Mouse (Mus musculus) retina, embryonic 14.5 days (tissue): ENCODE data around the gene Csad.
"Not testable (repeated sequence)": the region's sequence is repeated elsewhere in the genome, so short reads cannot be mapped to it uniquely, and the experiment has no call there.

ENCODE experiments used
- DNase-seq: peaks from one replicate; pipeline ENCODE4 v3.0.0-alpha.2; 2015; ENCODE audit warnings: low spot score

Csad gene

GRCm38 (mm10) chr15:102235371-102236027 lies 31.0 kb upstream of the Csad start:
- DNase-seq, result peak; percentile 57

- peak; percentile 55 for DNase-seq
These were observed 29.4 kb upstream of the Csad start for GRCm38 (mm10) chr15:102233896-102234295.

GRCm38 (mm10) chr15:102232764-102233163 lies 28.2 kb upstream of the Csad start:
- DNase-seq, result no peak

GRCm38 (mm10) chr15:102231748-102232147 lies 27.2 kb upstream of the Csad start, which contains the start of gene Itgb7:
TSS of gene Itgb7 (minus strand) at chr15:102231944.
- no peak for DNase-seq

GRCm38 (mm10) chr15:102230408-102231321 lies 26.1 kb upstream of the Csad start:
- DNase-seq, result no peak

- not testable (repeated sequence) for DNase-seq
These were observed 21.1 kb upstream of the Csad start for GRCm38 (mm10) chr15:102225619-102226018.

GRCm38 (mm10) chr15:102224992-102225617 lies 20.6 kb upstream of the Csad start:
- peak; percentile 25 for DNase-seq

- peak; percentile 86 for DNase-seq
These were observed 19.9 kb upstream of the Csad start for GRCm38 (mm10) chr15:102224186-102224991.

GRCm38 (mm10) chr15:102222386-102222785 lies 17.9 kb upstream of the Csad start:
- DNase-seq, result no peak

- DNase-seq, result no peak
These were observed 12.8 kb upstream of the Csad start for GRCm38 (mm10) chr15:102217325-102217724.

GRCm38 (mm10) chr15:102216459-102217228 lies 12.1 kb upstream of the Csad start:
- DNase-seq, result no peak

GRCm38 (mm10) chr15:102215624-102216023 lies 11.1 kb upstream of the Csad start:
- DNase-seq, result no peak

GRCm38 (mm10) chr15:102214132-102214531 lies 9.6 kb upstream of the Csad start:
- DNase-seq, result no peak

GRCm38 (mm10) chr15:102211895-102212294 lies 7.4 kb upstream of the Csad start:
- DNase-seq, result no peak

- no peak for DNase-seq
These were observed 6.3 kb upstream of the Csad start for GRCm38 (mm10) chr15:102210816-102211215.

- DNase-seq, result no peak
These were observed 4.6 kb upstream of the Csad start for GRCm38 (mm10) chr15:102209114-102209513.

- DNase-seq, result no peak
These were observed 3.6 kb upstream of the Csad start for GRCm38 (mm10) chr15:102208092-102208561.

GRCm38 (mm10) chr15:102207351-102207750 lies 2.8 kb upstream of the Csad start:
- no peak for DNase-seq

- no peak for DNase-seq
These were observed 1.3 kb upstream of the Csad start for GRCm38 (mm10) chr15:102205779-102206178.

- peak; percentile 72 for DNase-seq
These were observed 616 bp downstream of the Csad start for GRCm38 (mm10) chr15:102203835-102204381.
